Mouse (Mus musculus): Measurements from ENCODE around the gene Robo4. TPM values are rescaled to one million over a fixed set of nuclear protein-coding genes. Genes with fewer than 3 reads are reported as not detected.

The Robo4 gene
- polyA plus RNA-seq (2015; fragmentation: Illumina TruSeq; extraction: RNeasy Lipid Tissue Mini Kit (QIAGEN cat#74804); ENCODE audit: low read depth, low replicate concordance), result 3.5 TPM

DNA sequence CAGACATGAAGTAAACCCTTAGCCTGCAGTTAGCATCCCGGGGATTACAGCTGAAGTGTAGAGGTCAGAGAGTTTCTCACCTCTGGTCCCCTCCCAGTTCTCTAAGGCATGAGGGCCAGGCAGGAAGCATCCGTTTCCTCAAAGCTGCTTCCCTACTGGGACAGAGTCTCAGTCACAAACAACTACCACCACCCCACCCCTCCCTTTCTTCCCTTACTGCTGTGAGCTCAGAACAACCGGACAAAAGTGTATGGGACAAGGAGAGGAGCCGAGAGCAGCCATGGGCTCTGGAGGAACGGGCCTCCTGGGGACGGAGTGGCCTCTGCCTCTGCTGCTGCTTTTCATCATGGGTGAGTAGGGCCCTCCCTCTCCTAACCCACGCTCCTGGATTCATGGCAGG lies at the start of gene Robo4:
Gene Robo4 (plus strand): TSS at position 96 of the 400 bp plus-strand sequence.

DNA sequence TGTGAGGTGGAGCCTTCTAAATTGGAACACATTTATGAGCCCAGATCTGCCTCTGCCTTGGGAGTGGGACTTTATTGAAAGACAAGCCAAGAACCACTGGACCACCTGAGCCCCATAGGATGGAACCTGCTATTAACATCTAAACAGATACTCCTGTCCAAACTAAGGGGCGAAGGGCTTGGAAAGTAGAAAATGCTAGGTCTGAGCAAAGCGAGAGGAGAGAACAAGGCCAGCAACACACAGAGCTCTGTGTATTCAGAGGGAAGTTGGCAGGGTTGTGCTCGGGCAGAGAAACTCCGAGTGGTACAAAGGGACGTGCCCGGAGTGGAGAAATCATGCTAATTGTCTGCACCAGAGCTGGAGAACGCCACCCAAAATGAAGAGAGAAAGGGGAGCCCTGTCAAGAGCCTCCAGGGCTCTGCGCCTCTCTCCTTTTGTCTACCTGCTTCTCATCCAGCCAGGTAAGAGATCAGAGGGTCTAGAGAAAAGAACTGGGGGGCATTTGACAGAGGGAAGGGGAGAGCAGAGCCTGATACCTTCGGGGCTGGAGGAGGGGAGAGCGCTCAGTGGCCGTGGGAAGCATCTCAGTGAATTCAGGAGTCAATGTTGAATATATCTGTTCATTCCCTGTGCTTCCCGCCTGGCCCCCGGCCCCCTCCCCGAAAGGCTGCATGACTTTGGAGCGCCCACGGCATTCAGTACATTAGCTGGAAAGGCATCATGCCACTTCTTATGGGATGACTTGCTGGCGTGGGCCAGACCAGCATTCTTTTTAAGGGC lies 34.2 kb upstream of the Robo4 start, which contains the start of gene Hepacam:
Gene Hepacam (plus strand): TSS at position 51 of the 780 bp plus-strand sequence.

DNA sequence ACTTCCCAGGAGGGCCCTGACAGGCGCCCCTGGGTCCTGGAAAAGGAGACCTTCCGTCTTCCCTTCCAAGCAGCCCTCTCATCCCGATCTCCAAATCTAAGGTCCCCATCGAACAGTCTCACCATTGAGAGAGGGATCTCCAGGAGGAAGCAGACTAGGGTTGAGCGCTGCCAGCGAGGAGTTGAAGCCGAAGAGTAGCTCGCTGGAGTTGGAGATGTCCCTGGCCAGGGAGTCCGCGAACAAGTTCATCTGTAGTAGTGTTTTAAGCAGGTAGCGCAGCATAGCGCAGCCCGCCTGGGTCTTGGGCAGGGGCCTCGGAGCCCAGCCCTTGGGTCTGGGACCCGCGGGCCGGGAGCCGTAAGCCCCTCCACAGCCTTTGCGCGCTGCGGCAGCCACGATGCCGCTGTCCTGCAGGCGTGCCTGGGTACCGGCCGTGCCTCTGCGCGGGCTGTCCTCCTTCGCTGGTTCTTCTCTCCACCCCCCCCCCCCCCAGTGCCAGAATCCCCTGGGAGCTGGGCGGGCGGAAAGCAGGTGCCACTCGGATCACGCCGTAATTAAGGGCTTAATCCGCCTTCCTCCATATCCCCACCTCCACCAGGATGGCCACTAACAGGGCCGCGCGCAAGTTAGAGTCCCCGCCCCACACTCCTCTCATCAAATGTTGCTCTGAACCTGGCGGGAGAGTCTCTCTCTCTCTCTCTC lies 31.2 kb downstream of the Robo4 start, which contains the start of gene Robo3:
Gene Robo3 (minus strand): TSS at position 527 of the 702 bp plus-strand sequence.

Other genes starting within 250 kb of the Robo4 start
- 16.8 TPM for gene Tmem218, start 193.7 kb upstream of the Robo4 start, polyA plus RNA-seq (2015; fragmentation: Illumina TruSeq; extraction: RNeasy Lipid Tissue Mini Kit (QIAGEN cat#74804); ENCODE audit: low read depth, low replicate concordance)
- gene Slc37a2, start 146.2 kb upstream of the Robo4 start, polyA plus RNA-seq (2015; fragmentation: Illumina TruSeq; extraction: RNeasy Lipid Tissue Mini Kit (QIAGEN cat#74804); ENCODE audit: low read depth, low replicate concordance), result 2.3 TPM
- gene Ccdc15, start 53.5 kb upstream of the Robo4 start, polyA plus RNA-seq (2015; fragmentation: Illumina TruSeq; extraction: RNeasy Lipid Tissue Mini Kit (QIAGEN cat#74804); ENCODE audit: low read depth, low replicate concordance), result 1.9 TPM
- 63.0 TPM for gene Hepacam, start 34.5 kb upstream of the Robo4 start, polyA plus RNA-seq (2015; fragmentation: Illumina TruSeq; extraction: RNeasy Lipid Tissue Mini Kit (QIAGEN cat#74804); ENCODE audit: low read depth, low replicate concordance)
- 18.1 TPM for gene Robo3, start 31.3 kb downstream of the Robo4 start, polyA plus RNA-seq (2015; fragmentation: Illumina TruSeq; extraction: RNeasy Lipid Tissue Mini Kit (QIAGEN cat#74804); ENCODE audit: low read depth, low replicate concordance)
- 22.5 TPM for gene Msantd2, start 87.4 kb downstream of the Robo4 start, polyA plus RNA-seq (2015; fragmentation: Illumina TruSeq; extraction: RNeasy Lipid Tissue Mini Kit (QIAGEN cat#74804); ENCODE audit: low read depth, low replicate concordance)
- gene Esam, start 126.2 kb downstream of the Robo4 start, polyA plus RNA-seq (2015; fragmentation: Illumina TruSeq; extraction: RNeasy Lipid Tissue Mini Kit (QIAGEN cat#74804); ENCODE audit: low read depth, low replicate concordance), result 23.7 TPM
- 5.3 TPM for gene Vsig2, start 137.4 kb downstream of the Robo4 start, polyA plus RNA-seq (2015; fragmentation: Illumina TruSeq; extraction: RNeasy Lipid Tissue Mini Kit (QIAGEN cat#74804); ENCODE audit: low read depth, low replicate concordance)
- gene Nrgn, start 151.0 kb downstream of the Robo4 start, polyA plus RNA-seq (2015; fragmentation: Illumina TruSeq; extraction: RNeasy Lipid Tissue Mini Kit (QIAGEN cat#74804); ENCODE audit: low read depth, low replicate concordance), result 1,626 TPM
- gene Siae, start 153.8 kb downstream of the Robo4 start, polyA plus RNA-seq (2015; fragmentation: Illumina TruSeq; extraction: RNeasy Lipid Tissue Mini Kit (QIAGEN cat#74804); ENCODE audit: low read depth, low replicate concordance), result 19.7 TPM
- 9.7 TPM for gene Spa17, start 211.8 kb downstream of the Robo4 start, polyA plus RNA-seq (2015; fragmentation: Illumina TruSeq; extraction: RNeasy Lipid Tissue Mini Kit (QIAGEN cat#74804); ENCODE audit: low read depth, low replicate concordance)